8 mouse cellular contexts compared by ENCODE assay signal in the genomic region with DNA sequence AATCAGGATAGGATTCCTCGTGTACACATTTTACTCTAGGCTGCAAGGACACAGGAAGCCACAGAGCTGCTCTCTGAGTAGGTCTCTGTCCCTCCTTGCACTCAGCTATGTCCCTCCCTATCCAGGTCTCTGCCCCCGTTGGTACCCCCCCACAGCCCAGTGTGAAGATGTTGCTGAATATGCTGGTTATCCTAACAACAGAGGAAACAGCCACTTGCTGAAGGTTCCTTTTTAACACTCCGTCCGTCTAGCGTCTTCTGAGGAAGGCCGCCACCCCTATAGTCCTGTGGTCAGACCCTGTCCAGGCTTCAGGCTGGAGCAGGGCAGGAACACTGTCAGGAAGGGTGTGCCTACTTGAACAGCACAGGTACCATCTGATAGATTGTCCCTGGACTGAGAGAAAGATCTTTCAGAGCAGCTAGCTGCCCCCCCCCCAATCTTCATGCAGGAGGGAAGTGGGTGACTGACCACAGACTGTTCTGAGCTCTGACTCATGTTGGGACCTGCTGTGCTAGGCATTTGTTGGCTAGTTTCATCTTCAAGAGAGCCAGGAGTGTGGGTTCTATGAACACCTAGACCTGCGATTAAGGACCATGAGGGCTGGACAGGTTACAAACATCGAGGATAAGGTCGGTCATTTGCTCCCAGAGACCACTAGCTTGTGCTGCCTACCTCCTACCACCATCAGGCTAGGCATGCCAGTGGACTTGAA. TPM values are rescaled to one million over a fixed set of nuclear protein-coding genes. Genes with fewer than 3 reads are reported as not detected.
DNase-seq lines count a peak whose midpoint lies in the region; ATAC-seq lines count a peak whose summit lies in the region.

No protein-coding gene starts in this region.

- no peaks in the 10 kb centered on the region for H3K9me3 ChIP-seq in limb, embryonic 15.5 days

- no peaks in the 10 kb centered on the region for H3K27me3 ChIP-seq in limb, embryonic 15.5 days

- no peaks in the 10 kb centered on the region for H3K4me1 ChIP-seq in limb, embryonic 15.5 days

- H3K27ac ChIP-seq in limb, embryonic 15.5 days = no peak overlapping the region

- no peak for ATAC-seq in limb, embryonic 15.5 days (ENCODE audit: insufficient number of reproducible peaks, low FRiP score, low TSS enrichment, low read depth)

- H3K4me2 ChIP-seq in limb, embryonic 15.5 days = no peak overlapping the region

- peak; percentile 93 for DNase-seq in heart, adult 11 months
- DNase-seq in heart, adult 8-10 months (ENCODE audit: low spot score) = no peak
- DNase-seq in thymus, postnatal 14 days = peak; percentile 31
- DNase-seq in thymus, adult 18-20 months = no peak
- DNase-seq in urinary bladder, adult 18-20 months (ENCODE audit: low spot score in 2 of 2) = no peak
- DNase-seq in cerebellum, postnatal 36 days = no peak
- no peak for DNase-seq in frontal cortex, postnatal 10 days (ENCODE audit: low spot score in 2 of 2)

- H3K36me3 ChIP-seq in limb, embryonic 15.5 days = no peaks in the 10 kb centered on the region

- H3K4me3 ChIP-seq in limb, embryonic 15.5 days = peak overlapping the region; percentile 16

- WGBS in limb, embryonic 15.5 days = 82% methylated on average over 9 of the region's 9 CpGs

- no peak overlapping the region for H3K9ac ChIP-seq in limb, embryonic 15.5 days

RNA-seq across cellular contexts. Expression of gene Inpp5d, which starts 1.2 kb away (rescaled TPM):
- total RNA-seq in heart, adult 8-10 months (2022) = 10 to 100 TPM in 1 of 4 experiments, 1 to 10 TPM in 3; 8.8 to 12.5 (median 9.7) TPM
- 7.2 and 8.8 TPM in 2 replicates for polyA plus RNA-seq in limb, embryonic 15.5 days (2015; fragmentation: Nextera tagmentation; extraction: Ambion mirVana)

RNA-seq across cellular contexts. Expression of gene Ngef, which starts 47.6 kb away (rescaled TPM):
- under 1 TPM; 0.46 to 0.59 (median 0.54) TPM for total RNA-seq in heart, adult 8-10 months (2022)
- polyA plus RNA-seq in limb, embryonic 15.5 days (2015; fragmentation: Nextera tagmentation; extraction: Ambion mirVana) = 2.4 and 3.0 TPM in 2 replicates

Comparison
In these comparisons a context has a peak if more than half of its experiments do, and no peak if none do; other contexts are left out.
1. DNase-seq: peak in heart, adult 11 months (single experiment) and thymus, postnatal 14 days (single experiment); none in heart, adult 8-10 months (single experiment), thymus, adult 18-20 months (0 of 2), urinary bladder, adult 18-20 months (0 of 2), cerebellum, postnatal 36 days (0 of 2) and frontal cortex, postnatal 10 days (0 of 2).